Mouse (Mus musculus): ENCODE data around the gene Gm20388. TPM values are rescaled to one million over a fixed set of nuclear protein-coding genes. Genes with fewer than 3 reads are reported as not detected.

Gm20388 gene
- polyA plus RNA-seq, 1 experiment: 10.6 TPM

GRCm38 (mm10) chr8:120188510-120188909 lies 277.9 kb downstream of the Gm20388 start:
- no peak for TF ChIP-seq POLR2A (IDR thresholded peaks at IDR 0.05; ENCODE audit: borderline replicate concordance, control insufficient read depth, low read depth, low read length)
- TF ChIP-seq CTCF (IDR thresholded peaks at IDR 0.05; ENCODE audit: control insufficient read depth, insufficient read depth, low read length): no peak
- WGBS: 67% methylated on average over 6 of the region's 6 CpGs
- no peak overlapping the region for H3K4me3 ChIP-seq (replicated peaks; ENCODE audit: control insufficient read depth, low read depth, low read length)
- no peaks in the 10 kb centered on the region for H3K4me1 ChIP-seq (ENCODE audit: control insufficient read depth, insufficient read depth, low read length)
- no peak overlapping the region for H3K27ac ChIP-seq (ENCODE audit: control insufficient read depth, insufficient read depth, low read depth, low read length, poor library complexity)

- WGBS: 69% methylated on average over 6 of the region's 6 CpGs
- Histone ChIP-seq H3K4me3 (replicated peaks; ENCODE audit: control insufficient read depth, low read depth, low read length) (no peak overlapping the region), H3K27ac (ENCODE audit: control insufficient read depth, insufficient read depth, low read depth, low read length, poor library complexity) (no peak overlapping the region), H3K4me1 (ENCODE audit: control insufficient read depth, insufficient read depth, low read length) (no peaks in the 10 kb centered on the region)
- TF ChIP-seq POLR2A (IDR thresholded peaks at IDR 0.05; ENCODE audit: borderline replicate concordance, control insufficient read depth, low read depth, low read length) (no peak), CTCF (IDR thresholded peaks at IDR 0.05; ENCODE audit: control insufficient read depth, insufficient read depth, low read length) (no peak)
These were observed 278.8 kb downstream of the Gm20388 start for GRCm38 (mm10) chr8:120189440-120189839.

DNA sequence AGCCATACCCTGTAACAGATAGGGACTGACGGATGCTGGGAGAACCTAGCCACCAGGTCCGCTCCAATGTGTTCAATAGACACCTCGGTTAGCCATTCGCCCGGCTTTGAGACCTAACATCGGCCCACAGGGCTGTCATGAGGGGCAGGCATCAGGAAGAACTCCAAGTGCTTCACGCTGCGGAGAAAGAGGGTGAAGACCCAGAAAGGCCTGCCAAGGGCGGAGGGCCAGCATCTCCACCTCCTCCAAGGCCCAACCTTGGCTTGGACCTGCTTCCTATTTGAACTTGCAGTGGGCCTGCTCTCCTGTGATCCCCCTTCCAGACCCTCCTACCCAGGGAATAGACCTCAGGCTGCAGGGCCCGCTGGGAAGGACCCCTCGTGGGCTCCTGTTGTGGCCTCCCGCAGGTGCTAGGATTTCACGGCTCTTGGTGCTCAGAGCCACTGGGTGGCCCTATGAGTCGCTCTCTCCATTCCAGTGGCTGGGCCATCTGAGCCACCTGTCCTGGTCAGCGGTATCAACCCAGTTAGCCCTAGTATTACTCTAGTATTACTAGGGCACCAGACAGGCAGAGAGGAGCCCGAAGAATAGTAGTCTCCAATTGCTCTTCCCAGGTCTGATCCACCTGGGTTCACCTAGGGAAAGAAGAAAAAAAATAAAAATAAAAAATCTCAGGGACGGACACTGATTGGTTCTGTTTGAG lies 279.6 kb downstream of the Gm20388 start:
- no peak for TF ChIP-seq CTCF (IDR thresholded peaks at IDR 0.05; ENCODE audit: control insufficient read depth, insufficient read depth, low read length)
- TF ChIP-seq POLR2A (IDR thresholded peaks at IDR 0.05; ENCODE audit: borderline replicate concordance, control insufficient read depth, low read depth, low read length): no peak
- H3K27ac ChIP-seq (ENCODE audit: control insufficient read depth, insufficient read depth, low read depth, low read length, poor library complexity): no peak overlapping the region
- 85% methylated on average over 17 of the region's 17 CpGs for WGBS
- no peak overlapping the region for H3K4me3 ChIP-seq (replicated peaks; ENCODE audit: control insufficient read depth, low read depth, low read length)
- H3K4me1 ChIP-seq (ENCODE audit: control insufficient read depth, insufficient read depth, low read length): no peaks in the 10 kb centered on the region

GRCm38 (mm10) chr8:120190810-120191413 lies 280.3 kb downstream of the Gm20388 start:
- no peaks in the 10 kb centered on the region for H3K4me1 ChIP-seq (ENCODE audit: control insufficient read depth, insufficient read depth, low read length)
- WGBS: 57% methylated on average over 20 of the region's 20 CpGs
- no peak for TF ChIP-seq CTCF (IDR thresholded peaks at IDR 0.05; ENCODE audit: control insufficient read depth, insufficient read depth, low read length)
- no peak for TF ChIP-seq POLR2A (IDR thresholded peaks at IDR 0.05; ENCODE audit: borderline replicate concordance, control insufficient read depth, low read depth, low read length)
- H3K4me3 ChIP-seq (replicated peaks; ENCODE audit: control insufficient read depth, low read depth, low read length): no peak overlapping the region
- H3K27ac ChIP-seq (ENCODE audit: control insufficient read depth, insufficient read depth, low read depth, low read length, poor library complexity): no peak overlapping the region

DNA sequence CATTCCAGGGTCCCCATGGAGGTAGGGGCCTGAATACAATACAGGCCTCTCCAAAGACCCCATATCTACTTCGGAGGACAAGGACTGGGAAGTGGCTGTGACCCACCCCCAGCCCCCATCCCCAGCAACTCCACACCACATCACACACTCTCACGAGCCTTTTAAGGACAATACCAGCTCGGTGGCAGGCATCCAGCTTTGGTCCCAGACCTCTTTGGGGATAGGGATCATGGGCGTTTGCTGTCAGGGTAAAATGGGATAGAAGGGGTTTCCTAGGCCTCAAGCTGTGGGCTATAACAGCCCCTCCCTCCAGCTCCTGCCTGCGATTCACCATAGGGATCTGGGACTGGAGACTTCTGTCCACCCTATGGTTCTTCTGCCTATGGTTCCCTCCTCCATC lies 281.0 kb downstream of the Gm20388 start:
- H3K4me3 ChIP-seq (replicated peaks; ENCODE audit: control insufficient read depth, low read depth, low read length): no peak overlapping the region
- no peaks in the 10 kb centered on the region for H3K4me1 ChIP-seq (ENCODE audit: control insufficient read depth, insufficient read depth, low read length)
- H3K27ac ChIP-seq (ENCODE audit: control insufficient read depth, insufficient read depth, low read depth, low read length, poor library complexity): no peak overlapping the region
- WGBS: 72% methylated on average over 5 of the region's 5 CpGs
- TF ChIP-seq CTCF (IDR thresholded peaks at IDR 0.05; ENCODE audit: control insufficient read depth, insufficient read depth, low read length): no peak
- no peak for TF ChIP-seq POLR2A (IDR thresholded peaks at IDR 0.05; ENCODE audit: borderline replicate concordance, control insufficient read depth, low read depth, low read length)

- WGBS: 93% methylated on average over 5 of the region's 5 CpGs
- Histone ChIP-seq H3K4me1 (ENCODE audit: control insufficient read depth, insufficient read depth, low read length) (no peaks in the 10 kb centered on the region), H3K27ac (ENCODE audit: control insufficient read depth, insufficient read depth, low read depth, low read length, poor library complexity) (no peak overlapping the region), H3K4me3 (replicated peaks; ENCODE audit: control insufficient read depth, low read depth, low read length) (no peak overlapping the region)
- TF ChIP-seq POLR2A (IDR thresholded peaks at IDR 0.05; ENCODE audit: borderline replicate concordance, control insufficient read depth, low read depth, low read length) (no peak), CTCF (IDR thresholded peaks at IDR 0.05; ENCODE audit: control insufficient read depth, insufficient read depth, low read length) (no peak)
These were observed 281.5 kb downstream of the Gm20388 start for GRCm38 (mm10) chr8:120192118-120192517.

DNA sequence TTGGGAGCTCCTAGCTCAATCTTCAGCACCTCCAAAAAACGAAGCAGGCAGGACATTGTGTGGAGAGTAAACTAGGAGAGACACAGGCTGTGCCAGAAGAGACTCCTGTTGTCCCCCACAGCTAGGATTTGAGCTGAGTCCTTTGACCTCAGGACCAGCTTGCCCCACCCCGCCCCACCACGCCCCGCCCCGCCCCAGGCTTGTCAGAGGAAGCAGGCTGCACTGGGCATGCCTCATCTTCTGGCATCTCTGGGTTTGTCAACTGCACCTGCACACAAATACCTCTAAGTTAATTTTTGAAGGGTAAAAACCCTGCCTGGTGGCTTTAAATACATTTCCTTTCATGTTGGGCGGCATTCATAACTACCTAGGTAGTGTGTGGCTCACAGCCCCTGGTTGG lies 290.7 kb downstream of the Gm20388 start:
- 66% methylated on average over 6 of the region's 6 CpGs for WGBS
- TF ChIP-seq POLR2A (IDR thresholded peaks at IDR 0.05; ENCODE audit: borderline replicate concordance, control insufficient read depth, low read depth, low read length) (no peak), CTCF (IDR thresholded peaks at IDR 0.05; ENCODE audit: control insufficient read depth, insufficient read depth, low read length) (no peak)
- Histone ChIP-seq H3K4me3 (replicated peaks; ENCODE audit: control insufficient read depth, low read depth, low read length) (no peak overlapping the region), H3K4me1 (ENCODE audit: control insufficient read depth, insufficient read depth, low read length) (no peaks in the 10 kb centered on the region), H3K27ac (ENCODE audit: control insufficient read depth, insufficient read depth, low read depth, low read length, poor library complexity) (no peak overlapping the region)

DNA sequence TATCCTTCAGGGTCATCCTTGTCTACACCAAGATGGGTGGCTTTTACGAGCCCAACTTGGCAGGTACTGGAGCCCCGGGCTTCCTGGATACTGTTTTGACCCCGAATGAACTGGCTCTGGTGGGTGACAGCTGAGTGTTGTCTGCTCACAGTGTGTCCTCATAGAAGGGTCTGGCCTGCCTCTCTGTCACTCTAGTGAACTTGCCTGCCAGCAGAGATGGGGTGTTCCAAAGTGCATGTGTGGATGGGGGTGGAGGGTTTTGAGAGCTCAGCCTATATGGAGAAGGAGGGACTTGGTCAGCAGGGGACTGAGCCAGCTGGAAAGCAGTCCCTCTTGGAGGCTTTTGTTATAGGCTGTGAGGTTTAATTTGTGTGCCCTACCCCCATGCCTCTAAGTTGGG lies 291.9 kb downstream of the Gm20388 start:
- no peak for TF ChIP-seq POLR2A (IDR thresholded peaks at IDR 0.05; ENCODE audit: borderline replicate concordance, control insufficient read depth, low read depth, low read length)
- no peak for TF ChIP-seq CTCF (IDR thresholded peaks at IDR 0.05; ENCODE audit: control insufficient read depth, insufficient read depth, low read length)
- Histone ChIP-seq H3K27ac (ENCODE audit: control insufficient read depth, insufficient read depth, low read depth, low read length, poor library complexity) (no peak overlapping the region), H3K4me1 (ENCODE audit: control insufficient read depth, insufficient read depth, low read length) (no peaks in the 10 kb centered on the region), H3K4me3 (replicated peaks; ENCODE audit: control insufficient read depth, low read depth, low read length) (no peak overlapping the region)
- 60% methylated on average over 3 of the region's 3 CpGs for WGBS

All from bone marrow, adult 2 months (tissue).